Mouse (Mus musculus) ES-Bruce4 (cell line): ENCODE measurements around the gene Mt4.
A peak's percentile ranks its signal among the peaks of the same experiment; 100 is the strongest.

Experiments
- EP300 ChIP-seq: IDR thresholded peaks from 2 replicates; pipeline ENCODE4 v1.6.1; 2011; ENCODE audit warnings: low read depth, low read length; ENCODE audit not compliant: insufficient read depth
- POLR2A ChIP-seq: IDR thresholded peaks from one replicate; pipeline ENCODE4 v1.8.1; 2011; ENCODE audit warnings: low read length; ENCODE audit not compliant: insufficient read depth

DNA sequence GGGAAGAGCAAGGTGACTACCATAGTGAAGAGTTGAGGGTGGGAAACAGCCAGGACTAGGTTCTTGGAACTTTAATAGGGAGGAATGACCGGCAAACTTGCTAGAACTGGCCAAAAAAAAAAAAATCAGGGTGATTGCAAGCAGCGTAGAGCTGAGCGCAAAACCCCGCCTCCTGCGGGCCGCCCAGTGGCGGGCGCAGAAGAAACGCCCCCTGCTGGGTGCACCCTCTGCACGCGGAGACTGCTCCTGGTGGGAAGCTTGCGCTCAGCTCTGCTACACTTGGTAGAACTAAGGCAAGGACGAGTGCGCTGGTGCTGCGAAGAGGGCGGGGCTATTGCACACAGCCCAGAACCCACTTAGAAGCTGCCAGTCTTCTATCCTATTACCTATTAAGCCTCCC, 46.1 kb downstream of the Mt4 start:
- TF ChIP-seq EP300 = peak; percentile 83
- peak; percentile 12 for TF ChIP-seq POLR2A
